In the genomic region with DNA sequence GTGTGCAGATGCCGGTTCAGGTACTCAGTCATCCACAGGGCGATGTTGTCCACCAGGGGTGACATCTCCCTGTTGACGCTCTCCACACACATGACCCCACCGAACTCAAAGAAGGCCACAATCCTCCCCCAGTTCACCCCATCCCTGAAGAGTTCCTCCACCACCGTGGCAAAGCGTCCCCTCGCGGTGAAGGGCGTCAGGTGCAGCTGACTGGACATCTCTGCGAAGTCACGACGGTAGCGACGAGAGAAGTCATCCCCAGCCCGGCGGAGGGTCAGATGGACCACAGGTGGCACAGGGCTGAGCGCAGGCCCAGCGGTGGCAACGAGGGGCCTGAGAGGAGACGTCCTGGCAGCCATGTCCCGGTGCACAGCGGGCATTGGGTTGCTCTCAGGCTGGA, we compare ENCODE assay signal across 8 mouse cellular contexts. TPM values are rescaled to one million over a fixed set of nuclear protein-coding genes. Genes with fewer than 3 reads are reported as not detected.
A peak's percentile ranks its signal among the peaks of the same experiment; 100 is the strongest.
DNase-seq lines count a peak whose midpoint lies in the region; ATAC-seq and TF ChIP-seq lines count a peak whose summit lies in the region.

No protein-coding gene starts in this region.

- DNase-seq in ES-CJ7 (ENCODE audit: low read depth, low spot score): peak; percentile 36
- peak; percentile 72 for DNase-seq in cerebellum, adult 18-20 months
- DNase-seq in forebrain, postnatal 0 days: peak; percentile 54
- DNase-seq in layer of hippocampus, postnatal 25 days (ENCODE audit: extremely low spot score in 1 of 2, low spot score in 1 of 2): peak; percentile 39 to 53
- peak; percentile 71 for DNase-seq in lung, postnatal 36 days
- peak; percentile 24 for DNase-seq in ovary, postnatal 10 days (ENCODE audit: low spot score)
- DNase-seq in thymus, postnatal 10 days (ENCODE audit: low spot score in 2 of 2): peak; percentile 44 to 52

- no peak for ATAC-seq in forebrain, postnatal 0 days
- peak; percentile 24 to 34; a peak in 3 of 4 replicates for ATAC-seq in hematopoietic stem cell, adult 5-6 weeks (replicated peaks in 1 of 2; ENCODE audit: insufficient read depth in 1 of 2, low FRiP score in 2 of 2, low TSS enrichment in 1 of 2, low read depth in 1 of 2, poor library complexity in 2 of 2, severe bottlenecking in 2 of 2)

- no peaks in the 10 kb centered on the region for H3K27me3 ChIP-seq in forebrain, postnatal 0 days (ENCODE audit: insufficient read depth, low read length)

- no peak overlapping the region for H3K27ac ChIP-seq in forebrain, postnatal 0 days (ENCODE audit: low read depth, low read length)

- H3K9ac ChIP-seq in forebrain, postnatal 0 days: peak overlapping the region; percentile 77

- 14% methylated on average over 20 of the region's 22 CpGs for WGBS in forebrain, postnatal 0 days

- peaks cover 11% of the 10 kb centered on the region; the same call in 1 of the 2 replicates for H3K4me1 ChIP-seq in forebrain, postnatal 0 days (ENCODE audit: insufficient read depth)

- peak; percentile 80 for TF ChIP-seq CTCF in forebrain, postnatal 0 days (IDR thresholded peaks at IDR 0.05; ENCODE audit: low read depth)

- H3K36me3 ChIP-seq in forebrain, postnatal 0 days (ENCODE audit: insufficient read depth): no peaks in the 10 kb centered on the region

- peak overlapping the region; percentile 74 for H3K4me2 ChIP-seq in forebrain, postnatal 0 days (ENCODE audit: low read depth)

- no peaks in the 10 kb centered on the region for H3K9me3 ChIP-seq in forebrain, postnatal 0 days (ENCODE audit: low read length)

- peak overlapping the region; percentile 80 for H3K4me3 ChIP-seq in forebrain, postnatal 0 days (ENCODE audit: low read depth, low read length)

RNA-seq across cellular contexts. Expression of gene Bcl2, which starts 1.7 kb away (rescaled TPM):
- 10.3 and 14.1 TPM in 2 replicates for total RNA-seq in forebrain, postnatal 0 days (2014; rRNA removed)
- 3.5 and 6.3 TPM in 2 replicates for polyA plus RNA-seq in forebrain, postnatal 0 days (2015; fragmentation: Nextera tagmentation; extraction: Ambion mirVana)
- 36.3 and 39.6 TPM in 2 replicates for total RNA-seq in hematopoietic stem cell, adult 5-6 weeks (2017)
- 1 to 10 TPM; 8.3 to 9.0 TPM for total RNA-seq in layer of hippocampus, postnatal 25 days (2021)

RNA-seq across cellular contexts. Expression of gene Kdsr, which starts 47.2 kb away (rescaled TPM):
- 11.8 and 15.8 TPM in 2 replicates for total RNA-seq in forebrain, postnatal 0 days (2014; rRNA removed)
- 13.4 and 17.8 TPM in 2 replicates for polyA plus RNA-seq in forebrain, postnatal 0 days (2015; fragmentation: Nextera tagmentation; extraction: Ambion mirVana)
- 30.3 and 69.4 TPM in 2 replicates for total RNA-seq in hematopoietic stem cell, adult 5-6 weeks (2017)
- 10 to 100 TPM; 24.9 to 25.7 TPM for total RNA-seq in layer of hippocampus, postnatal 25 days (2021)
